Mouse (Mus musculus): ENCODE results near the gene Sgk1.

Sgk1 gene

GRCm38 (mm10) chr10:21997550-21998204, 115.7 kb downstream of the Sgk1 start:
- in situ Hi-C loops (cut with MseI, MboI), result loop anchor here (5.0 to 10.0 kb wide), 5 partner anchors 313 to 615 kb away; no protein-coding TSS in a partner anchor

DNA sequence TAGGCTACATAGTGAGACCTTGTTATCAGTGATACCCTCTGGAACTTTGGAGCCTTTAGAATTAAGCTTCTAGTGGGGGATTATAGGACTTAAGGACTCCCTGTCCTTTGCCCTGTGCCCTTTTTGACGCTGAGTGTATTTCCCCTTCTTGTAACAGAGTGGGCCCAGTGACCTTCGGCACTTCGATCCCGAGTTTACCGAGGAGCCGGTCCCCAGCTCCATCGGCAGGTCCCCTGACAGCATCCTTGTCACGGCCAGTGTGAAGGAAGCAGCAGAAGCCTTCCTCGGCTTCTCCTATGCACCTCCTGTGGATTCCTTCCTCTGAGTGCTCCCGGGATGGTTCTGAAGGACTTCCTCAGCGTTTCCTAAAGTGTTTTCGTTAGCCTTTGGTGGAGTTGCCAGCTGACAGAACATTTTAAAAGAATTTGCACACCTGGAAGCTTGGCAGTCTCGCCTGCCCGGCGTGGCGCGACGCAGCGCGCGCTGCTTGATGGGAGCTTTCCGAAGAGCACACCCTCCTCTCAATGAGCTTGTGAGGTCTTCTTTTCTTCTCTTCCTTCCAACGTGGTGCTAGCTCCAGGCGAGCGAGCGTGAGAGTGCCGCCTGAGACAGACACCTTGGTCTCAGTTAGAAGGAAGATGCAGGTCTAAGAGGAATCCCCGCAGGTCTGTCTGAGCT, 116.7 kb downstream of the Sgk1 start:
- in situ Hi-C loops (cut with MseI, MboI), result loop anchor here (5.0 to 10.0 kb wide), 5 partner anchors 314 to 616 kb away; no protein-coding TSS in a partner anchor

DNA sequence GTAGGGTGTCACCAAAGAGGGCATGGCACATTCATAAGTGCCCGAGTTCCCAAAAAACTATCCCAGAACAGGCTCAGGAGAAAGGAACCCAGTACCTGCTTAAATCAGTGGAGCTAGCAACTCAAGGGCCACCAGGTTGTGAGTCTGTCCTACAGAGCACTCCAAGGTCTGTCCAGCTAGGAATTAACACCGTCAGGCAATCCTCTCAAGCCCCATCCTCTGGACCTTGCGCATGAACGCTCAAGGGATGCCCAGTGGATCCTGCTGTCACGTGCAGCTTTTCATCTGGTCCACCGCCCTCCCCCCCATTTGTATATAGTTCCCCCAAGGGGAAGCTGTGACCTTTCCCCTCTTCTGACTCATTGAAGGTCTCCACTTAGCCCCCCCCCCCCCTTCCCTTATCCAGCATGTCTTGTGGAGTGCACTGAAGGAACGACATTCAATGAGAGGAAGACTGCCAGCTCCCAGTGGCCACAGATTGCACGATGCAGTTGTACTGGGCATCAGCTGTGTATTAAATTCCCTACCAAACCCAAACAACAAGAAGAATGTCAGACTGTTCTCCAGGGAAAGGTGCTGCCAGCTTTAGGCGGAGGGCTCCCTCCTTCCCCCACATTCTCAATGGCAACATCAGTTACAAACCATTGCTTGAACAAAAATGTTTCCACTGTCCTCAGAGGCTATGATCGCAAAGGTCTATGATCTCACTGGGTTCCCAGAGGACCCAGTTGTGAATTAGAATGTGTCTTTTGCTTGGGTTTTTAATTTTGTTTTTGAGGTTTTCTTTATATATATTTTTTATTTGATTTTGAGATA, 118.7 kb downstream of the Sgk1 start:
- in situ Hi-C loops (cut with MseI, MboI), result loop anchor here in 1 of 2 experiments (5.0 kb wide), 1 partner anchor 533 kb away; no protein-coding TSS in a partner anchor

GRCm38 (mm10) chr10:22001621-22002020, 119.6 kb downstream of the Sgk1 start:
- in situ Hi-C loops (cut with MseI, MboI), result loop anchor here in 1 of 2 experiments (5.0 kb wide), 1 partner anchor 534 kb away; no protein-coding TSS in a partner anchor

DNA sequence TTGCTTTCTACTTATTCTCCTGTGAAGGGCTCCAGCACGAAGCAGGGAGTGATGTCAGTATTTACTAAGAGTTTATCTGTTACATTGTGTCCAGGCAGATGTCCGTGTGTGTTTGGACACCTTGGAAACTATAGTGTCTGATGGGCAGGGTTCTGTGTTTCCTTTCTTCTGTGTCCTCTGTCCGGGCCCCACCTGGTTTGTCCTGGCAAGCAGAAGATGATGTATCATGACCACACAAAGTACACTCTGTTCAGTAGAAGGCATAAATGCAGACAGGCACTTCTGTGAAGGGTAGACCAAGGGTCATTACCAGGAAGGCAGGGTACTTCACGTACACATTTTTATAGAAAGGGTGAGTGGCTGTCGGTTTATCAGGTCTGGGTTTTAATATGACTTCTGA, 122.8 kb downstream of the Sgk1 start:
- in situ Hi-C loops (cut with MseI, MboI), result loop anchor here in 1 of 2 experiments (5.0 kb wide), 2 partner anchors 537 to 622 kb away; no protein-coding TSS in a partner anchor

DNA sequence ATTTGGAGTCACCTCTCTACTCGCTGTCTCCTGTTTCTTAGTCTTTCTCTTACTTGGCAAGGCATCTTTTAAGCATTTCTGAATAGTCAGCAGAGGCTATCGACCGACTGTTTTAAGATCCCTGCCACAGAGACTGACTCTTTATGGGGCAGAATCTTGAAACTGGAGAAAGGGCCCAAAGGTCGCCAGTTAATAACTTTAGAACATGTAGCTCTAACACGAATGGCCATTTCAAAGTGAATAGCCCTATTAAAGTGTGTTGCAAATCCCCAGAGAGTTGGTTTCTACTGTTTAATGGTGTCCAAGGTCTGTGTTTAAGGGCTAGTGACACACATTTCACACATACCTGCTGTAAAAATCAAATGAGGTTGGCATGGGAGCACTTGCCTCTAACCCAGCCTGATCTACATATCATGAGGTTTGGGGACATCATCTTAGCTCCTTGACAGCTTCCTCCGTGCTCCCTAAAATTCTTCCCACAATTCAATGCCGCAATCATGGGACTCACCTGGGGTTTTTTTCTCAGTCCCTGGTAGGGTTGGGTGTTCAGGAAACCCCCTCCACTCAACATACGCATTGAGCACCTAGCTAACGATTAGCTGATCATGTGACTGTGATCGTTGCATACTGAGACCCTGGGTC, 125.3 kb downstream of the Sgk1 start:
- in situ Hi-C loops (cut with MseI, MboI), result loop anchor here in 1 of 2 experiments (5.0 kb wide), 1 partner anchor 625 kb away; no protein-coding TSS in a partner anchor

GRCm38 (mm10) chr10:22007802-22008172, 125.8 kb downstream of the Sgk1 start:
- in situ Hi-C loops (cut with MseI, MboI), result loop anchor here in 1 of 2 experiments (5.0 kb wide), 1 partner anchor 625 kb away; no protein-coding TSS in a partner anchor

- in situ Hi-C loops (cut with MseI, MboI), result no loop called here
Measured at GRCm38 (mm10) chr10:22010088-22010818, 128.3 kb downstream of the Sgk1 start.

- in situ Hi-C loops (cut with MseI, MboI), result no loop called here
Measured at GRCm38 (mm10) chr10:22017469-22018159, 135.6 kb downstream of the Sgk1 start.

- in situ Hi-C loops (cut with MseI, MboI), result no loop called here
Measured at GRCm38 (mm10) chr10:22018618-22019017, 136.6 kb downstream of the Sgk1 start.

DNA sequence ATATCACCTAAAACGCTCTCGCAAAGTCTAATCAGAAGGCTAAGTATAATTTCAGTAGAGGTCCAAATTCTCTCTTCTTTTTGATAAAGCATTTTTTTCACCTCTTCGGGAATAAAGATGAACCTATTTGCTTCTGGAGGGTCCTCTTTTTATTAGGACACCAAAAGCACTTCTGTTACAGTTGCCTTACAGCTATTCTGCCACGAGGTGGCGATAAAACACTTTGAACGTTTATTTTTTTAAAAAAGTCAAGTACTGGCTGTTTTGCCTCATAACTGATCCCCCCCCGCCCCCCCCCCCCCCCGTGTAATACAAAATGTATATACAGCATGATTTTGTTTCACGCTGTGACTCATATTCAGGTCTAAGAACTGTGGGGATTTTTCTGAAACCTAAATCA, 152.3 kb downstream of the Sgk1 start:
- in situ Hi-C loops (cut with MseI, MboI), result loop anchor here (10.0 to 25.0 kb wide), 4 partner anchors 110 to 453 kb away; partner anchors contain the start of genes E030030I06Rik (in 1 of the 2), H60b (in 1 of the 2) and Raet1e (in 1 of the 2)

DNA sequence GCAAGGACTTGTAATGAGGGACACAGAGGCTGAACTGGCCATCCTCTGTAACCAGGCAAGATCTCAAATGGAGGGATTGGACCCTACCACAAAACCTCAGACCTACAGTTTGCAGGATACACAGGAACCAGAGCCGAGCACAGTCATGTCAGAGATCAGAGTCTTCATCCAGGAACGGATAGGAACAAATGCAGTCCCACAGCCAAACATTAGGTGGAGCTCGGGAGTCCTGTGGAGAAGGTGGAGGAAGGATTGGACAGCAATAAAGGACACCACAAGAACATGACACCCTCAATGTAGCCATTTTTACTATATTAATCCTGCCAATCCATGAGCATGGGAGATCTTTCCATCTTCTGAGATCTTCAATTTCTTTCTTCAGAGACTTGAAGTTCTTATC, 154.3 kb downstream of the Sgk1 start:
- in situ Hi-C loops (cut with MseI, MboI), result loop anchor here (10.0 to 25.0 kb wide), 4 partner anchors 109 to 451 kb away; partner anchors contain the start of genes E030030I06Rik (in 1 of the 2), H60b (in 1 of the 2) and Raet1e (in 1 of the 2)

Measured in mouse trophoblast stem cell (cell line).